Mouse (Mus musculus) heart, postnatal 0 days (tissue): ENCODE measurements around the gene Tmem120a. TPM values are rescaled to one million over a fixed set of nuclear protein-coding genes. Genes with fewer than 3 reads are reported as not detected.

Experiments used
- ATAC-seq: fragments of 200-750 bp; cut with Nextera tagmentation; 2 replicates; pipeline ENCODE4 v1.8.0; 2017; ENCODE audit warnings: low read depth, moderate number of reproducible peaks, moderate library complexity; ENCODE audit not compliant: insufficient read depth
- DNase-seq: peaks from one replicate; pipeline ENCODE4 v3.0.0-alpha.2; 2016; ENCODE audit warnings: low spot score
- H3K27ac ChIP-seq: fragments of 300-500 bp; sonication (generic); 2 replicates; pipeline ENCODE4 v1.5.1; 2014; ENCODE audit warnings: low read depth, mild to moderate bottlenecking
- H3K27me3 ChIP-seq: fragments of 300-500 bp; sonication (generic); 2 replicates; pipeline ENCODE4 v1.6.1; 2014; ENCODE audit warnings: low read length, mixed read lengths; ENCODE audit not compliant: control insufficient read depth, insufficient read depth
- H3K36me3 ChIP-seq: fragments of 300-500 bp; sonication (generic); replicated peaks from 2 replicates; pipeline ENCODE4 v1.6.1; 2014; ENCODE audit warnings: low read length, mixed read lengths; ENCODE audit not compliant: control insufficient read depth, insufficient read depth
- H3K4me1 ChIP-seq: fragments of 300-500 bp; sonication (generic); 2 replicates; pipeline ENCODE4 v1.6.1; 2014; ENCODE audit warnings: antibody characterized with exemption; ENCODE audit not compliant: control insufficient read depth, insufficient read depth
- H3K4me2 ChIP-seq: fragments of 300-500 bp; sonication (generic); 2 replicates; pipeline ENCODE4 v1.6.1; 2014; ENCODE audit warnings: low read depth, mild to moderate bottlenecking, low read length, moderate library complexity
- H3K4me3 ChIP-seq: fragments of 300-500 bp; sonication (generic); 2 replicates; pipeline ENCODE4 v1.5.1; 2014; ENCODE audit warnings: low read depth, low read length
- H3K9ac ChIP-seq: fragments of 300-500 bp; sonication (generic); replicated peaks from 2 replicates; pipeline ENCODE4 v1.6.1; 2014; ENCODE audit warnings: low read depth, low read length, mixed read lengths
- H3K9me3 ChIP-seq: fragments of 300-500 bp; sonication (generic); replicated peaks from 2 replicates; pipeline ENCODE4 v1.6.1; 2016; ENCODE audit warnings: low read length; ENCODE audit not compliant: control insufficient read depth
- CTCF ChIP-seq: IDR thresholded peaks from 2 replicates; pipeline ENCODE4 v1.5.1; 2016; ENCODE audit warnings: antibody characterized with exemption, control low read depth, low read depth
- EP300 ChIP-seq: IDR thresholded peaks from 2 replicates; pipeline ENCODE4 v1.6.1; 2016; ENCODE audit warnings: antibody characterized with exemption, low read depth
- WGBS: fragments of 180-500 bp; shearing (Covaris S2); extraction: QIAGEN DNeasy Blood & Tissue Kit; methylation state at CpG from one replicate; pipeline ENCODE4 v1.1.7; 2014; 5-methylcytosine and 5-hydroxymethylcytosine counted together
- polyA plus RNA-seq: library from polyadenylated mRNA; unstranded; fragments of >200 nt; fragmentation: Nextera tagmentation; extraction: Ambion mirVana; gene quantifications from 2 replicates; pipeline ENCODE4 v1.2.1, GENCODE M21; 2015
- total RNA-seq: library from RNA; depleted of rRNA; stranded (reverse); fragments of >200 nt; gene quantifications from 2 replicates; pipeline ENCODE4 v1.2.3, GENCODE M21; 2014; ENCODE audit warnings: low replicate concordance

Gene Tmem120a
- total and polyA plus RNA-seq, 2 experiments from 2014 or later, result 25.6 to 34.2 TPM

- peaks cover 46% of the 10 kb centered on the region for H3K4me1 ChIP-seq
These were observed 17.5 kb downstream of the Tmem120a start for GRCm38 (mm10) chr5:135726641-135727346.

GRCm38 (mm10) chr5:135725991-135726390 is 18.3 kb downstream of the Tmem120a start:
- H3K36me3 ChIP-seq, result peaks cover 27% of the 10 kb centered on the region
- H3K4me2 ChIP-seq, result peak overlapping the region; percentile 17; the same call in 1 of the 2 replicates
- H3K9ac ChIP-seq, result no peak overlapping the region
- no peaks in the 10 kb centered on the region for H3K27me3 ChIP-seq
- DNase-seq, result no peak
- H3K4me1 ChIP-seq, result peaks cover 46% of the 10 kb centered on the region
- H3K9me3 ChIP-seq, result no peaks in the 10 kb centered on the region
- no peak for TF ChIP-seq EP300
- TF ChIP-seq CTCF, result no peak
- H3K27ac ChIP-seq, result no peak overlapping the region
- no peak overlapping the region for H3K4me3 ChIP-seq
- 53% methylated on average over 6 of the region's 6 CpGs for WGBS
- no peak for ATAC-seq

More at GRCm38 (mm10) chr5:135726641-135727346, 17.5 kb downstream of the Tmem120a start:
- Histone ChIP-seq H3K36me3 (peaks cover 36% of the 10 kb centered on the region), H3K4me2 (0 out of 2 replicates have a peak overlapping the region, but pooled peaks have one; percentile 2), H3K27me3 (no peaks in the 10 kb centered on the region), H3K27ac (peak overlapping the region; percentile 84), H3K4me3 (no peak overlapping the region), H3K9ac (0 out of 2 replicates have a peak overlapping the region, but pooled peaks have one; percentile 7), H3K9me3 (no peaks in the 10 kb centered on the region)
- TF ChIP-seq CTCF (no peak), EP300 (0 out of 2 replicates have a peak, but pooled peaks have one; percentile 30)
- 52% methylated on average over 2 of the region's 2 CpGs for WGBS
- ATAC-seq (peak; percentile 85), DNase-seq (peak; percentile 81)

GRCm38 (mm10) chr5:135725391-135725841 is 18.8 kb downstream of the Tmem120a start:
- no peaks in the 10 kb centered on the region for H3K27me3 ChIP-seq
- DNase-seq, result peak; percentile 32
- peaks cover 22% of the 10 kb centered on the region for H3K36me3 ChIP-seq
- no peak overlapping the region; the same call in 1 of the 2 replicates for H3K27ac ChIP-seq
- H3K9ac ChIP-seq, result no peak overlapping the region
- TF ChIP-seq CTCF (no peak), EP300 (no peak)
- H3K4me2 ChIP-seq, result peak overlapping the region; percentile 17; the same call in 1 of the 2 replicates
- H3K4me3 ChIP-seq, result no peak overlapping the region; the same call in 1 of the 2 replicates
- ATAC-seq, result peak; percentile 45
- 47% methylated on average over 8 of the region's 8 CpGs for WGBS
- H3K9me3 ChIP-seq, result no peaks in the 10 kb centered on the region
- peaks cover 46% of the 10 kb centered on the region for H3K4me1 ChIP-seq

- H3K4me2 ChIP-seq, result 0 out of 2 replicates have a peak overlapping the region, but pooled peaks have one; percentile 17
- H3K9ac ChIP-seq, result no peak overlapping the region
- H3K9me3 ChIP-seq, result no peaks in the 10 kb centered on the region
- WGBS, result 37% methylated on average over 9 of the region's 9 CpGs
- no peaks in the 10 kb centered on the region for H3K27me3 ChIP-seq
- no peak for ATAC-seq
- DNase-seq, result no peak
- H3K4me3 ChIP-seq, result no peak overlapping the region
- H3K36me3 ChIP-seq, result peaks cover 15% of the 10 kb centered on the region
- H3K27ac ChIP-seq, result no peak overlapping the region
- TF ChIP-seq CTCF, result no peak
- TF ChIP-seq EP300, result no peak
- H3K4me1 ChIP-seq, result peaks cover 51% of the 10 kb centered on the region
These were observed 19.5 kb downstream of the Tmem120a start for GRCm38 (mm10) chr5:135724536-135725322.

GRCm38 (mm10) chr5:135723165-135723751 is 21.0 kb downstream of the Tmem120a start:
- H3K36me3 ChIP-seq, result 0 out of 2 replicates have a peak, but pooled peaks cover under 1% of the 10 kb centered on the region
- no peaks in the 10 kb centered on the region for H3K9me3 ChIP-seq
- TF ChIP-seq CTCF (no peak), EP300 (no peak)
- DNase-seq, result no peak
- ATAC-seq, result no peak
- H3K4me2 ChIP-seq, result no peak overlapping the region
- no peaks in the 10 kb centered on the region for H3K27me3 ChIP-seq
- WGBS, result 51% methylated on average over 3 of the region's 3 CpGs
- H3K9ac ChIP-seq, result no peak overlapping the region
- H3K27ac ChIP-seq, result no peak overlapping the region
- H3K4me3 ChIP-seq, result no peak overlapping the region
- peaks cover 55% of the 10 kb centered on the region for H3K4me1 ChIP-seq
